Mouse (Mus musculus): Measurements from ENCODE around the gene Arsb. TPM values are rescaled to one million over a fixed set of nuclear protein-coding genes. Genes with fewer than 3 reads are reported as not detected.

The Arsb gene
- polyA plus RNA-seq, 1 experiment from 2014 or later, result 11.9 TPM

GRCm38 (mm10) chr13:93752597-93753400 is 18.6 kb upstream of the Arsb start:
- Histone ChIP-seq H3K27ac (no peak overlapping the region), H3K27me3 (ENCODE audit: insufficient read depth, low read length) (no peaks in the 10 kb centered on the region), H3K9me3 (replicated peaks; ENCODE audit: low read length) (no peaks in the 10 kb centered on the region), H3K36me3 (ENCODE audit: insufficient read depth, low read length) (no peaks in the 10 kb centered on the region), H3K4me1 (replicated peaks; ENCODE audit: insufficient read depth, low read length) (no peaks in the 10 kb centered on the region), H3K9ac (ENCODE audit: low read depth, low read length) (no peak overlapping the region), H3K4me3 (replicated peaks; ENCODE audit: low read depth, low read length) (no peak overlapping the region), H3K4me2 (ENCODE audit: low read length) (no peak overlapping the region)
- DNase-seq (ENCODE audit: low spot score) (no peak), ATAC-seq (replicated peaks; ENCODE audit: low FRiP score, low read depth) (no peak)
- no peak for TF ChIP-seq CTCF (IDR thresholded peaks at IDR 0.05; ENCODE audit: low read depth)
- WGBS, result 85% methylated on average over 14 of the region's 14 CpGs

- no peak for TF ChIP-seq CTCF (IDR thresholded peaks at IDR 0.05; ENCODE audit: low read depth)
- no peak overlapping the region for H3K9ac ChIP-seq (ENCODE audit: low read depth, low read length)
- no peaks in the 10 kb centered on the region for H3K9me3 ChIP-seq (replicated peaks; ENCODE audit: low read length)
- WGBS, result 90% methylated on average over 4 of the region's 4 CpGs
- H3K4me1 ChIP-seq (replicated peaks; ENCODE audit: insufficient read depth, low read length), result no peaks in the 10 kb centered on the region
- ATAC-seq (replicated peaks; ENCODE audit: low FRiP score, low read depth) (no peak), DNase-seq (ENCODE audit: low spot score) (no peak)
- no peak overlapping the region for H3K4me3 ChIP-seq (replicated peaks; ENCODE audit: low read depth, low read length)
- no peaks in the 10 kb centered on the region for H3K36me3 ChIP-seq (ENCODE audit: insufficient read depth, low read length)
- no peak overlapping the region for H3K27ac ChIP-seq
- no peaks in the 10 kb centered on the region for H3K27me3 ChIP-seq (ENCODE audit: insufficient read depth, low read length)
- H3K4me2 ChIP-seq (ENCODE audit: low read length), result no peak overlapping the region
Observed at GRCm38 (mm10) chr13:93755084-93755483, 16.3 kb upstream of the Arsb start.

GRCm38 (mm10) chr13:93756674-93757073 is 14.8 kb upstream of the Arsb start:
- WGBS, result 89% methylated on average over 7 of the region's 7 CpGs
- H3K4me3 ChIP-seq (replicated peaks; ENCODE audit: low read depth, low read length), result no peak overlapping the region
- ATAC-seq (replicated peaks; ENCODE audit: low FRiP score, low read depth) (no peak), DNase-seq (ENCODE audit: low spot score) (no peak)
- H3K9me3 ChIP-seq (replicated peaks; ENCODE audit: low read length), result no peaks in the 10 kb centered on the region
- H3K27ac ChIP-seq, result no peak overlapping the region
- H3K27me3 ChIP-seq (ENCODE audit: insufficient read depth, low read length), result no peaks in the 10 kb centered on the region
- no peaks in the 10 kb centered on the region for H3K36me3 ChIP-seq (ENCODE audit: insufficient read depth, low read length)
- no peak overlapping the region for H3K9ac ChIP-seq (ENCODE audit: low read depth, low read length)
- H3K4me2 ChIP-seq (ENCODE audit: low read length), result no peak overlapping the region
- H3K4me1 ChIP-seq (replicated peaks; ENCODE audit: insufficient read depth, low read length), result no peaks in the 10 kb centered on the region
- no peak for TF ChIP-seq CTCF (IDR thresholded peaks at IDR 0.05; ENCODE audit: low read depth)

GRCm38 (mm10) chr13:93757514-93757913 is 13.9 kb upstream of the Arsb start:
- Histone ChIP-seq H3K9me3 (replicated peaks; ENCODE audit: low read length) (no peaks in the 10 kb centered on the region), H3K4me3 (replicated peaks; ENCODE audit: low read depth, low read length) (no peak overlapping the region), H3K9ac (ENCODE audit: low read depth, low read length) (no peak overlapping the region), H3K4me1 (replicated peaks; ENCODE audit: insufficient read depth, low read length) (no peaks in the 10 kb centered on the region), H3K4me2 (ENCODE audit: low read length) (no peak overlapping the region), H3K27me3 (ENCODE audit: insufficient read depth, low read length) (no peaks in the 10 kb centered on the region), H3K36me3 (ENCODE audit: insufficient read depth, low read length) (no peaks in the 10 kb centered on the region), H3K27ac (no peak overlapping the region)
- WGBS, result 83% methylated on average over 6 of the region's 6 CpGs
- TF ChIP-seq CTCF (IDR thresholded peaks at IDR 0.05; ENCODE audit: low read depth), result no peak
- ATAC-seq (replicated peaks; ENCODE audit: low FRiP score, low read depth), result no peak
- DNase-seq (ENCODE audit: low spot score), result no peak

GRCm38 (mm10) chr13:93758149-93758898 is 13.1 kb upstream of the Arsb start:
- Histone ChIP-seq H3K4me2 (ENCODE audit: low read length) (no peak overlapping the region), H3K27ac (no peak overlapping the region), H3K27me3 (ENCODE audit: insufficient read depth, low read length) (no peaks in the 10 kb centered on the region), H3K4me1 (replicated peaks; ENCODE audit: insufficient read depth, low read length) (no peaks in the 10 kb centered on the region), H3K9ac (ENCODE audit: low read depth, low read length) (no peak overlapping the region), H3K9me3 (replicated peaks; ENCODE audit: low read length) (no peaks in the 10 kb centered on the region), H3K4me3 (replicated peaks; ENCODE audit: low read depth, low read length) (no peak overlapping the region), H3K36me3 (ENCODE audit: insufficient read depth, low read length) (no peaks in the 10 kb centered on the region)
- DNase-seq (ENCODE audit: low spot score) (peak; percentile 15), ATAC-seq (replicated peaks; ENCODE audit: low FRiP score, low read depth) (no peak)
- no peak for TF ChIP-seq CTCF (IDR thresholded peaks at IDR 0.05; ENCODE audit: low read depth)
- 38% methylated on average over 14 of the region's 14 CpGs for WGBS

- H3K4me3 ChIP-seq (replicated peaks; ENCODE audit: low read depth, low read length), result no peak overlapping the region
- no peak overlapping the region for H3K27ac ChIP-seq
- H3K9me3 ChIP-seq (replicated peaks; ENCODE audit: low read length), result no peaks in the 10 kb centered on the region
- no peaks in the 10 kb centered on the region for H3K27me3 ChIP-seq (ENCODE audit: insufficient read depth, low read length)
- no peaks in the 10 kb centered on the region for H3K4me1 ChIP-seq (replicated peaks; ENCODE audit: insufficient read depth, low read length)
- no peaks in the 10 kb centered on the region for H3K36me3 ChIP-seq (ENCODE audit: insufficient read depth, low read length)
- no peak for DNase-seq (ENCODE audit: low spot score)
- no peak overlapping the region for H3K9ac ChIP-seq (ENCODE audit: low read depth, low read length)
- 94% methylated on average over 8 of the region's 8 CpGs for WGBS
- no peak for TF ChIP-seq CTCF (IDR thresholded peaks at IDR 0.05; ENCODE audit: low read depth)
- H3K4me2 ChIP-seq (ENCODE audit: low read length), result no peak overlapping the region
- no peak for ATAC-seq (replicated peaks; ENCODE audit: low FRiP score, low read depth)
Observed at GRCm38 (mm10) chr13:93761831-93762230, 9.6 kb upstream of the Arsb start.

All from kidney, postnatal 0 days (tissue).